Mouse (Mus musculus) MEL-GATA-1-ER (cell line): ENCODE measurements around the gene Slc33a1.
A peak's percentile ranks its signal among the peaks of the same experiment; 100 is the strongest.

Experiments
- DNase-seq: peaks from one replicate; pipeline ENCODE4 v3.0.0-alpha.2; 2012; ENCODE audit warnings: low read depth; ENCODE audit errors: extremely low read depth

Gene Slc33a1

DNA sequence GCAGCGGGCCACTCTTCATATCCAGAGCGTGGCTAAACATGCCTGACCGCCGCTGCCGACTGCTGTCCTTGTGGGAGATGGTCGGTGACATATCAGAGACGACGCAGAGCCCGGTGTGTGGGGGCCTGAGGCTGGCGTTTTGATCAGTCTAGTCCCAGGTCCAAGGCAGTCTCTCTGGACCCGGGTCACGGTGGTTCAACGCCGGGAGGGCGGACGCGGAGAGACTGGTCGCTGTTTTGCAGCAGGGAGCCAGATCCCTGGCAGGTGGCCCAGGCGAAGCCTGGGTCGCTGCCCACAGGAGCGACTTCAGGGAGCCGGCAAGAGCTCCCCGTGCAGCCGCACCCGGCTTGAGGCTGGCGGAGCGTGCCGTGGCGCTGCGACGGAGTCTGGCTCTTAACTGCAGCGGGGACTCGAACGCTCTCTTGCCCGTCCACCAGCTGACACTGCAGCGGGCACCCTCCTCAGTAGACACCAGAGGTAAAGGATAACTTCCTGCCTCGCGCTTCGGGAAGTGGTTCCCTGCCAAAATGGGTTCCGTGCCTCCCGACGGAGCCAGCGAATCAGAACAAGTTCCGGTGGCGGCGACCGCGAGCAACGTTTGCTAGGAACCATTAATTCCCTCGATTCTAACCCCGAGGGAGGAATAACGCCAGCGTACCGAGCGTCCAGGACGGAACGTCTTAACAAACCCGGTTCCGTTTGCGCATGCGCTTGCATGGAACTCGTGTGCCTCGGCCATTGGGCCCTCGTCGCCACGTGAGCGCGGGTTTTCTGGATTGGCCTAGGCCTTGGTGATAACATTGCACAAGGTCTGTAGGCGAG lies at the start of gene Slc33a1:
Gene Slc33a1, minus strand, starts transcription at position 669 of the 822 bp plus-strand sequence.
- DNase-seq: peak; percentile 99

DNA sequence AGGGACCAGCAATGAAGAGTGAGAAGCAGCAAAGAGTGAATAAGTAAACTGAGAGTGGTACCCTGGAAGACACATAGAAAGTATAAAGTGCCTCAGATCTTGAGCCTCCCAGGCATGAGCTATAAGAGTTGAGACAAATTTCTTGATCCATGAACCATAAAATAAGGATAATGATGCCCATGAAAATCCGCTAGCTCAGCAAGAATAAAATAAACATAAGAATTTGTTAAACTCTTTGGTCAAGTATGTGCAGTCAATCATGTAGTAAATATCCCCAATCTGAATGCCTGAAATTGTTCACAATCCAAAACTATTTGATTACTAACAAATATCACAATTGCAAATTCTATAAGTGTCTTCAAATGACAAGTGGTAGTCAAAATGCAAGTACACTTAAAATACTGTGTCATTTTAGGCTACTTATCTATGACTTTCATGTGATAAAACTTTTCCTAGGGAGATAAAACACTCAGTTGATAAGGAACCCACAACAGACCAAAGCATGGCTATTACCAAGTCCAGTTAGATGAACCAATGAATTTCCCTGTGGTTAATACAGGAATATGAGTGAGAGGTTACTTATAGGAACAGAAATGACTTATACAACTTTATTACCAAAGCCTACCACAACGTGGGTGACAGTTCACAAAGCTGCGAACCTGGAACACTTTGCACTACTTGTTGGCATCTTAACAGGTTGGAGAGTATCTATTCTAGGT lies 24.3 kb upstream of the Slc33a1 start:
- no peak for DNase-seq

DNA sequence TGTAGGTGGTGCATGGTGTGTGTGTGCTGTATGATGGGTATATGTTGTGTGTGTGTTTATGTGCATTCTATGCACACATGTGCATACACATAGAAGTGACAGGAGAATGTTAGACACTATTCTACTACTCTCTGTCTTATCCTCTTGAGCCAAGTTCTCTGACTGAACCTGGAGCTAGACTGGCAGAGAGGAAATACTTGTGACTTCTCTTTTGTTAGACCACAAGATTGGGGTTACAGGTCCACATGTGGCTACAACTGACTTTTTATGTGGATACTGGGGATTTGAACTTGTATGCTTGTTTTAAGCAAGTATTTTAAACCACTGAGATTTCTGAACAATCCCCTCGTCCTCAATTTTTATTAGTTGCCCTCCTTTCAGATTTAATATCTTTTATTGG lies 22.1 kb upstream of the Slc33a1 start:
- peak; percentile 60 for DNase-seq

DNA sequence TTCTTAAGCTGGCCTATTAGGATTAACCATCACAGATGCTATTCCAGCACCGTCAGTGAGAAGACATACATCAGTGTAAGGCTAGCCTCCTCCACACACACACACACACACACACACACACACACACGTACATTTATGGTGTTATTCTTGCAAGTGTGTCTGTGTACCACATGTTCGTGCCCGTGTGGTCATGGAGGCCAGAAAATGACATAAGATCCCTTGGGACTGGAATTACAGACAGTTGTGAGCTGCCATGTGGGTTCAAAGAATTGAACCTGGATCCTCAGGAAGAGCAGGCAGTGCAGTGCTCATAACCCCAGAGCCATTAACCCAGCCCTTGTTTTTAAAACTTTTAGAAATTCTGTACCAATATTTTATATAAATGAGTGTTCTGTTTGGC lies 13.3 kb upstream of the Slc33a1 start:
- no peak for DNase-seq

DNA sequence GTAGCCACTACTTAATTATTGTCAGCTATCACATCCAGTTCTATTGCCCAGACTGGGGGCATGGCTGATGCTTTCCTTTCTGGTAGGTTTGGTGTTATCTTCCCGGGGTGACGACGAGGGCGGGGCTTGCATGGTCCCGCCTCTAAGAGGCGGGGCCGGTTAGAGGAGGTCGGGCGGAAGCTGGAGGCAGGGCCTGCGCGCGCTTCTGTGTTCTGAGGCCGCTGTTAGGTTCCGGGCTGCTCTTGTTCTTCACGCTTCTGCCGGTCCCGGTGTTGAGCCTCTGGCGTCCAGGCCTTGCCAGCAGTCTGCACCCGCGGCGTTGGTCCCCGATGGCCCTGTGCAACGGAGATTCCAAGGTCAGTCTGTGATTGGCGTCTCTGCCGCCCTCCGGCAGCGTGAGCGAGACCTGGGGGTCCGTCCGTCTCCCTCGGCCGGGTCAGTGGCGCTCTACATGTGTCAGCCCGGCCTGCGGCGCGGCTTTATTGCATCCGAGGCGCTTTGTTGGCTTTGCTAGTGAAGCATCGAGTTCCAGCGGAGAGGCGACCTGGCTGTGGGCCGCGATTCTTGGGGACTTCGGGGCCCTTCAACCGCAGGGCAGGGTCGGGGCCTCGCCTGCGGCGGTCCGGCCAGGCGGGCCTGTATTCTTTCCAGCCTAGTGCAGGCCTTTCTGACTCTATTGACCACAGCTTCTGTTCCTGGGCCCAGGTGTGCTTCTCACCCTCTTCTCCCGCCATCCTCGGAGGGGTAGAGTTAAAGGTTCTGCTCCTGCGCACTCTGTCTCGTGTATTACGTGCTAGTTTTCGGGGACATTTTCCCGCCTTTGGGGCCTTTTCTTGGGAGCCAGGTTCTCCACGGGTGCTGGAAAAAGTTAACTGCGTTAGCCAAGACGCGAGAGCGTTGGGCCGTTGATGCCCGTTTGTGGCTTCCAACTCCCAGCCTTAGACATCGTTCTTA lies 11.7 kb upstream of the Slc33a1 start, which contains the start of gene Gmps:
Gene Gmps, plus strand, starts transcription at position 152 of the 954 bp plus-strand sequence.
- peak; percentile 86 for DNase-seq

DNA sequence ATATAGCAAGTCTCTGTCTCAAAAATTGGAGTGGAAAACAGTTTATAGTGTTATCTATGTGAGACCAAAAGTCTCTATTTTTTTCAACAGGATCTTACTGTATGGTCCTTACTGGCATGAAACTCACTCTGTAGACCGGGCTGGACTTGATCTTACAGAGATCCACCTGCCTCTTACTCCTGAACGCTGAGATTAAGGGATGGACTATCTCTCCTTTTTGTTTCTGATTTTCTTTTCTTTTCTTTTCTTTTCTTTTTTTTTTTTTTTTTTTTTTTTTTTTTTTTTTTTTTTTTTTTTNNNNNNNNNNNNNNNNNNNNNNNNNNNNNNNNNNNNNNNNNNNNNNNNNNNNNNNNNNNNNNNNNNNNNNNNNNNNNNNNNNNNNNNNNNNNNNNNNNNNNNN lies 1.4 kb upstream of the Slc33a1 start:
- DNase-seq: no peak

DNA sequence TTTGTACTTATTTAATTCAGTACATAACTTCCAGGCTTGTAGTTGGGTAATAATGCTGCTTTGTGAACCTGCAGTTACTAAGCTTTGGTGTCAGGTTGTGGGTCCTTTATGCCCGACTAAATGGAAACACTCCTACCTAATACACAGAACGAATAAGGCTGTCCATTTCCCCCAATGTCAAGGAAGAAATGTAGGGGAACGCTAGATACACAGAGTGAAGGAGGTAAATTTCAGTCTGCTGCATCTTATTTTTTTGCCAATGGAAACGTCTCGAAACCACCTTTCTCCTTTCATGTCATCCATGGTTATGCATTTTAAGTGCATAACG lies 318 bp upstream of the Slc33a1 start:
- no peak for DNase-seq

DNA sequence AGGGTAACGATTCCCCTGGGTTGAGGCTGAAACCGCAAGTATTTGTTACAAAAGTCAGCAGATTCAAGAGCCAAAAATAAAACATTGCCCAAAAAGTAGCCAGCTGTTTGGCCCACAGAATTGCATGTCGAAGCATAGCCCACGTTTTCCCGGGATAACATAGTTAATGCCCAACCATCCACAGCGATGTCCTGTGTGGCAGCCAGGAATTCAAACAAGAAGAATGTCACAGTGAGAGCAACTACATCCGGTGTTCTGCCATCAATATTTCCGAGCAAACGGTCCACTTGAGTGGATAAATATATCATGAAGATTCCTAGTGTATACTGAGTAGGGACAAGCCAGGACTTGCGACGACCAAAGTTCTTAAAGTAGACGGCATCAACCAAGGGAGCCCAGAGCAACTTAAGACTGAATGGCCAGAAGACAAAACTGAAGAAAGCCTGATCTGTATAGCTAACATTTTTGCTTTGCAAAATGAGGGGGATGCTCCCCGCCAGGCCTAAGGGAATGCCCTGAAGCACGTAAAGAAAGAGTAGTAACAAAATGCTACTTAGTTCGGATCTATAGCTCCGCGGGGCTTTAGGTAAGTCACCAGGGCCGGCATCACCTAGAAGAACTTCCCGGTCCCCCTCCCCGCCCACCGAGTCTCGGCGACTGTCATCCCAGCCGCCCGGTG lies 1.0 kb downstream of the Slc33a1 start:
- DNase-seq: peak; percentile 29

DNA sequence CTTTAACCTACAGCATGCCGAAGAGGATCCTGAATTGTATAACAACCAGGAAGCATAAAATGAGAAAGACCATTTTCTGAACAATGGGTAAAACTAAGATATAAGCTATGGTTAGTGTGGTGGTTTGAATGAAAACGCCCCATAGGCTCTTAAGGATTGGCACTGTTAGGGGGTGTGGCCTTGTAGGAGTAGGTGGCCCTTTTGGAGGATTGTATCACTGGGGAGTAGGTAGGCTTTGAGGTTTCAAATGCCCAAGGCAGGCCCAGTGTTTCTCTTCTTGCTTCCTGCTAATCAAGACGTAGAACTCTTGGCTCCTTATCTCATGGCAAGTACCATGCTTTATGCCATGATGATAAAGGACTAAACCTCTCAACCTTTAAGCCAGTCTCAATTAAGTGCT lies 14.7 kb downstream of the Slc33a1 start:
- DNase-seq: no peak

DNA sequence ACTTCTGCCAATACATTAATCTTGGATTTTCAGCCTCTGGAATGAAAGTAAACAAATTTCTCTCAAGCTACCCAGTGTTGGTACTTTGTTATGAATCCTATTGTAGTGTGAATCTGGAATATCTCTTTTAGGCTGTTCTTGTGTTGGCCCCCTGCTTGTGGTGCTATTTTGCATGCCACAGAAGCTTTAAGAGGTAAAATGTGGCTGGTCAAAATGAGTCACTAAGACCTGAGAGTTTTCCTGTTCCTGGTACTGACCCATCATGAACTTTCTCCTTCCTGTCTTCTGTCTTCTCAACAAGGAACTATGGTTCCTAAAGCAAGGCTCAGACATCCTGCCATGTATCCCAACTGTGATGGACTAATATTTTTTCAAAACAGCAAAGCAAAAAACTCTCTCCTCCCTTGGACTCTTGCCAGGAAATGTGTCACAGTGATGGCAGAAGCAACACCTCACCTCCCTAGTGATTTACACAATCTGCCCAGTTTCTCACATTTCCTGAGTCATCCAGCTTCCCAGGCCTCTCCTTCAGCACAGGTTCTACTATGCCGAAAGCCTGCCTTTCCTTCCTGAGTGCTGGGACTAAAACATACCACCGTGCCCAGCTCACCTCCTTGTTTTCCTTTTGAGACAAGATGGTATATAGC lies 23.2 kb downstream of the Slc33a1 start:
- no peak for DNase-seq

DNA sequence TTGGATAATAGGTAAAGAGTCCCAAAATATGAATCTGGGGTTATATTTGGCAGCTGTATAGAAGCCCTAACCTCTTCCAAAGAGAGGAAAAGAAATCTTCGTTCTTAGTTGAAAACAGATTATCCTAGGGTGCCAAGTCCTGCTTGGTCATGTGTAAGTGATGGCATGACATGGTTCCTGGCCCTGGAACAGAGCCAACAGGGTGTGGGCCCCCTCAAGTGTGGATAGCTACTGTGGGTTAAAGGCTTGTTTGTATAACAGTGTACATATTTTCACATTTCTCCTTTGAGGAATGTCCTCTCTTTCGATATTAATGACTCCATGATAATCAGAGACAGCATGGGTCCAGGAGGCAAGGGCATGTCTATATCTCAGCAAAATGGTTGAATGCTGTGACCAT lies 25.6 kb downstream of the Slc33a1 start:
- no peak for DNase-seq

DNA sequence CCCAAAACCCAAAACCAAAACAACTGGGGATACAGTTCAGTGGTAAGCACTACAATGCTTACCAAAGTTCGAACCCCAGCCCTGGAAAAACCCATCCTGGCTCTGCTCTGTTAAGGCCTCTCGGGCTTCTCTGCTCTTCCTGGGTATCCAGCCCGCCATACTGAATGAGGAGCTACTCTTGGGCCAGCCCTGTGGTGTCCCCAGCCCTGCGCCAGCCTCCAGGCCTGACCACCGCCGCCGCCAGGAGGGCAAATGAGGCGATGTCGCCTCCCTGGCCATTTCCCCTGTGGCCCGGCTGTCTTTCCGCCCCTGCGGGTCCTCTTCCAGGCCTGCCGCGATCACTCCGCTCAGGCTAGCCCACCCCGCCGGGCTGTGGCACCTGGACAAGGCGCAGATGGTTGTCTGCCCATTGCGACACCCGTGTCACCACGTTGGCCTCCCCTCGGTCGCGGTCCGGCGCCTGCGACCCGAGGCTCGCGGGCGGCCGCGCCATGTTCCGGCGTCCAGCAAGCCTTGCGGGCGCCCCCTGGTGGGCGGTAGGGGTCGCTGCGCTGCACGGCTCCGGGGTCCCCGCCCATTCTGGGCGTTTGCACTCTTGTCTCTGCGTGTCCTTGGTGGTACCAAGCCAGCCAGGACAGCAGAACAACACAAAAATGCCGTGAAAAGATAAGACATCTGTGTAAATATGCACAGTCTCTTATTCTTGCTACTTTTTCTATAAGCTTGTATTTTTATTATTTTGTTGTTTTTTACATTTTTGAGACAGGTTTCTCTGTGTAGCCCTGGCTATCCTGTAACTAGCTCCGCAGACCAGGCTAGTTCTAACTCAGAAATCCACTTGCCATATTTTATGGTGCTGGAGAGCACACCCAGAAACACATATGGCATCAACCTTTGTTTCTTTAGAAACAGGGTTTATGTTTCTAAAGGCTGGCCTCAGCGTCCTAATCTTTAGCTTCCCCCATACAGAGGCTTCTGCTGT lies 35.4 kb downstream of the Slc33a1 start, which contains the start of gene E130311K13Rik:
Gene E130311K13Rik, minus strand, starts transcription at position 595 of the 982 bp plus-strand sequence.
- peak; percentile 43 for DNase-seq

DNA sequence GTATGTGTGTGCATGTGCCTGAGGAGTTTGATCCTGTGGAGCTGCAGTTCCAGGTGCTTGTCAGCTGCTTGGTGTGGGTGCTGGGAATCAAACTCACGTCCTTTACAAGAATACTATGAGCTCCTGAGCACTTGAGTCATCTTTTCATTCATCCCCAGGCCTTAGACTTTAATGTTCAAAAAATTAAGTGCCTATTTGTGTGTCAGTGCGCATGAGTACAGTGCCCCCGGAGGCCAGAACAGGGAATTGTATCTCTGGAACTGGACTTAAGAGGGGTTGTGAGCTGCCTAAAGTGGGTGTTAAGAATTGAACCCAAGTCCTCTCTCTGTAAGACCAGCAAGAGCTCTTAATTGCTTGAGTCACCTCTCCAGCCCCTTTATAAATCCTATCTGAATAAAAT lies 44.9 kb downstream of the Slc33a1 start:
- DNase-seq: peak; percentile 18

DNA sequence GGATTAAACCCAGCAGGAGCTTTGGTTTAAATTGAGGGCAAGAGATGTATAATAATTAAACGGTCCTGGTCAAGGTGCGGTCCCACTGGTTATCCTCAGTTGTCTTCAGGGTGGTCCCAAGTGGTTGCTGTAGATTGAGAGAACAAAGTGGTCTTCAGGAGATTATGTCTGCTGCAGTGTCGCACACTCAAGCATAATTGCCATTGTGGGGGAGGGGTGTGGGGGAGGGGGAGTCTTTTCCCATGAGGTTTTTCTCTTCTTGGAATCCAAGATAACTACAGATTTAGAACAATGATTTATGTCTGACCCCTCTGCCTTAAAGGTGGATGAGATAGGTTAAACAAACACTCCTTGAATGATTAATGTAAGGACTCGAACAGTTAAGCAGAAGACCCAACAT lies 54.3 kb downstream of the Slc33a1 start:
- no peak for DNase-seq

DNA sequence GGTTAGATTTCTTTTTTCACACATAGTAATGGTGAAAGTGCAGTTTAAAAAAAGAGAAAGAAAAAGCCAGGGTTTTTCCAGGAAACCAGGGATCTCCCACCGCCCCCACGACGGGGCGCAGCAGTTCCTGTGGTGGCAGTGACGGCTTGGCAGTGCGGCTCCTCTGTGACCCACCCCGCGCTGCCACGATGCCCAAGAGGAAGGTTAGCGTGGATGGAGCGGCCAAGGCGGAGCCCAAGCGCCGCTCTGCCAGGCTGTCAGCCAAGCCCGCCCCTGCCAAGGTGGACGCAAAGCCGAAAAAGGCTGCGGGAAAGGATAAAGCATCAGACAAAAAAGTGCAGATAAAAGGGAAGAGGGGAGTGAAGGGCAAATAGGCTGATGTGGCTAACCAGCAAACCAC lies 59.3 kb downstream of the Slc33a1 start:
- DNase-seq: no peak

DNA sequence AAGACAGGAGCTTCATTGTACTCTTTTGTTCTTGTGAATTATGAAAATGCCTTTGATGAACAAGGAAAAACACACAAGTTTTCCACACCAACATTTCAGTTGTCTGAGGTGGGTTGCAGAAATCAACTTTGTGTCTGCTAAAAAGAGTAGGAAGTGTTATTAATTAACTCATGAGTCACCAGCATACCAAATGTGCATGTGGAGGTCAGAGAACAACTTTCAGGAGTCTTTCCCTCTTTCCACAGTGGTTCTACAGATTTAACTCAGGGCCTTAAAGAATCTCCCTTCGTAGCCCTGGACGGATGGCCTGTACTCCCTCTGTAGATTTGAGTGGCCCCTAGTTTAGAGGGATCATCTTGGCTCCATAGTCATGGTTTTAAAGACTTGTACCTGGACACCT lies 60.4 kb downstream of the Slc33a1 start:
- DNase-seq: no peak

DNA sequence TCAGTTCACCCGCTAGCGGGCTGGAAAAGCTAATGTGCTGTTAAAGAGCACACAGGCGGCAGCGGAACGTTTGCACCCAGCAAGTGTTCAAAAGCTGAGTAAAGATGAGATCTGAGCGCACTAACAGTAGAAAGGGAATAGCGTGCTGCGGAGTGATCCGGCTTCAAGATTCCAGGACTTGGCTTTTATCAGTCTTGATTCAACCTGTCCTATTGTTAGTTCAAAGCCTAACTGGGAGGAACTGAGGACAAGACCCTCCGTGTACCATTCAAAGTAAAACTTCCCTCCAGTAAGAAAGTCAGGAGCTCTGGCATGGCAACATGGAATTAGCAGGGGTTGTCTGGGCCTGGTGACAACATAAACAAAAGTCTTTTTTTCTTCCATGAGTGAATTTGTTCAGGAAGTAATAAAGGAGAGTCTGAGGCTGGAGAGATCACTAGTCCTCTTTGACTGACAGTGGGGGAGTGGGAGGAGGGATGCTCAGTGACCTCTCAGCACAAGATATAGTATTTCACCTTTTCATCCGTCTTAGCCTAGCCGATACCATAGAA lies 64.5 kb downstream of the Slc33a1 start:
- DNase-seq: no peak

DNA sequence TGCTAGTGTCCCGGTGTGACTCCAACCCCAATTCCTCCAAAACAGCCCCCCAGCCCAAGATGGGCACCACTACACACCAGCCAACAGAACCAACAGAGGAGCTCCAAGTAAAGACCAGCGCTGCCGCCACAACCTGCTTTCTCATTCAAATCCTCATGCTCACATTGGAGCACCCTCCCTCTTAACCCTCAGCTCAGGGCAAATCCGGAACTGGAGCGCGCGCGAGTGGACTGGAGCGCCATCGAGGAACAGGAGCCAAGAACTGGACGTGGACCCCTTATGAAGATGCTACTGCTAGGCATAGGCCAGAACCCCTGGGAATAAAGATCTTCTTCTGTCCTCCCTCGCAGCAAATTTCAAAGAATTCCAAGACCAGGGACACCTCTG lies 65.3 kb downstream of the Slc33a1 start, which contains the start of gene Plch1:
Gene Plch1, minus strand, starts transcription at position 164 of the 387 bp plus-strand sequence.
- DNase-seq: no peak
